Mouse (Mus musculus): ENCODE measurements around the gene Ankrd40.

The Ankrd40 gene

GRCm38 (mm10) chr11:94327693-94328643, at the start of gene Ankrd40:
Ankrd40 (plus strand) TSS chr11:94328001.
- DNase-seq (ENCODE audit: inconsistent age in 2 of 2, low spot score in 1 of 2) = peak; percentile 97 to 99

- peak in 1 of 2 experiments; percentile 78 for DNase-seq (ENCODE audit: inconsistent age in 2 of 2, low spot score in 1 of 2)
Observed at GRCm38 (mm10) chr11:94281199-94282181, 46.3 kb upstream of the Ankrd40 start, which contains the start of gene Gm21885. Gm21885 (plus strand) TSS chr11:94281873.

- peak in 1 of 2 experiments; percentile 69 for DNase-seq (ENCODE audit: inconsistent age in 2 of 2, low spot score in 1 of 2)
Observed at GRCm38 (mm10) chr11:94282291-94282690, 45.5 kb upstream of the Ankrd40 start.

- peak in 1 of 2 experiments; percentile 58 for DNase-seq (ENCODE audit: inconsistent age in 2 of 2, low spot score in 1 of 2)
Observed at GRCm38 (mm10) chr11:94283536-94284099, 44.2 kb upstream of the Ankrd40 start.

- DNase-seq (ENCODE audit: inconsistent age in 2 of 2, low spot score in 1 of 2) = peak in 1 of 2 experiments; percentile 38
Observed at GRCm38 (mm10) chr11:94285886-94286574, 41.8 kb upstream of the Ankrd40 start.

GRCm38 (mm10) chr11:94287105-94287504, 40.7 kb upstream of the Ankrd40 start:
- no peak for DNase-seq (ENCODE audit: inconsistent age in 2 of 2, low spot score in 1 of 2)

GRCm38 (mm10) chr11:94290062-94290740, 37.6 kb upstream of the Ankrd40 start:
- no peak for DNase-seq (ENCODE audit: inconsistent age in 2 of 2, low spot score in 1 of 2)

GRCm38 (mm10) chr11:94294996-94295845, 32.6 kb upstream of the Ankrd40 start:
- peak in 1 of 2 experiments; percentile 74 for DNase-seq (ENCODE audit: inconsistent age in 2 of 2, low spot score in 1 of 2)

- no peak for DNase-seq (ENCODE audit: inconsistent age in 2 of 2, low spot score in 1 of 2)
Observed at GRCm38 (mm10) chr11:94312733-94313132, 15.1 kb upstream of the Ankrd40 start.

- DNase-seq (ENCODE audit: inconsistent age in 2 of 2, low spot score in 1 of 2) = no peak
Observed at GRCm38 (mm10) chr11:94314098-94314652, 13.6 kb upstream of the Ankrd40 start.

- DNase-seq (ENCODE audit: inconsistent age in 2 of 2, low spot score in 1 of 2) = no peak
Observed at GRCm38 (mm10) chr11:94315308-94315707, 12.5 kb upstream of the Ankrd40 start.

GRCm38 (mm10) chr11:94316528-94316927, 11.3 kb upstream of the Ankrd40 start:
- DNase-seq (ENCODE audit: inconsistent age in 2 of 2, low spot score in 1 of 2) = no peak

- DNase-seq (ENCODE audit: inconsistent age in 2 of 2, low spot score in 1 of 2) = no peak
Observed at GRCm38 (mm10) chr11:94317014-94317413, 10.8 kb upstream of the Ankrd40 start.

GRCm38 (mm10) chr11:94317515-94317914, 10.3 kb upstream of the Ankrd40 start:
- no peak for DNase-seq (ENCODE audit: inconsistent age in 2 of 2, low spot score in 1 of 2)

- DNase-seq (ENCODE audit: inconsistent age in 2 of 2, low spot score in 1 of 2) = no peak
Observed at GRCm38 (mm10) chr11:94318056-94318455, 9.7 kb upstream of the Ankrd40 start.

- peak in 1 of 2 experiments; percentile 67 for DNase-seq (ENCODE audit: inconsistent age in 2 of 2, low spot score in 1 of 2)
Observed at GRCm38 (mm10) chr11:94320969-94321930, 6.6 kb upstream of the Ankrd40 start.

- peak; percentile 95 to 98 for DNase-seq (ENCODE audit: inconsistent age in 2 of 2, low spot score in 1 of 2)
Observed at GRCm38 (mm10) chr11:94321931-94322400, 5.8 kb upstream of the Ankrd40 start, which contains the start of gene Luc7l3. Luc7l3 (minus strand) TSS chr11:94321988.
